Comparison of ENCODE assay signal across 8 mouse cellular contexts in genomic region chr7:105640233-105640893, GRCm38 (mm10). TPM values are rescaled to one million over a fixed set of nuclear protein-coding genes. Genes with fewer than 3 reads are reported as not detected.
DNase-seq lines count a peak whose midpoint lies in the region; ATAC-seq lines count a peak whose summit lies in the region.

Gene Arfip2 (minus strand): TSS chr7:105640416.
Gene Gm45799 (plus strand): TSS chr7:105640552.

- peak; percentile 97 for DNase-seq in B cell, adult 2 months
- DNase-seq in brain, adult 2 months (ENCODE audit: low read depth, low spot score), result peak; percentile 100
- DNase-seq in heart, embryonic 10.5 days (ENCODE audit: low spot score), result peak; percentile 99
- DNase-seq in liver, result peak; percentile 93
- peak; percentile 93 to 94 for DNase-seq in spleen, postnatal 4 days (ENCODE audit: low spot score in 2 of 2)

- peak within 1 kb of the TSS; percentile 87 for H3K27ac ChIP-seq in heart, embryonic 10.5 days
- peak within 1 kb of the TSS; percentile 93 for H3K27ac ChIP-seq in kidney, embryonic 15.5 days

- ATAC-seq in erythroblast, adult 5-6 weeks (replicated peaks; ENCODE audit: low FRiP score, poor library complexity, severe bottlenecking), result peak; percentile 96
- peak; percentile 96 for ATAC-seq in kidney, embryonic 15.5 days (replicated peaks; ENCODE audit: low FRiP score)
- ATAC-seq in monocyte, adult 5-6 weeks (replicated peaks; ENCODE audit: insufficient number of reproducible peaks, low FRiP score, low TSS enrichment, poor library complexity, severe bottlenecking), result peak; percentile 91

- H3K4me1 ChIP-seq in heart, embryonic 10.5 days, result peaks cover 28% of the 10 kb centered on the region
- peaks cover 28% of the 10 kb centered on the region for H3K4me1 ChIP-seq in kidney, embryonic 15.5 days

- peak within 1 kb of the TSS; percentile 74 for H3K4me3 ChIP-seq in heart, embryonic 10.5 days
- peak within 1 kb of the TSS; percentile 84 for H3K4me3 ChIP-seq in kidney, embryonic 15.5 days (replicated peaks)

- peaks cover 45% of the 10 kb centered on the region for H3K36me3 ChIP-seq in heart, embryonic 10.5 days
- peaks cover 53% of the 10 kb centered on the region for H3K36me3 ChIP-seq in kidney, embryonic 15.5 days

- H3K9me3 ChIP-seq in heart, embryonic 10.5 days, result no peaks in the 10 kb centered on the region
- no peaks in the 10 kb centered on the region for H3K9me3 ChIP-seq in kidney, embryonic 15.5 days (replicated peaks)

- no peaks in the 10 kb centered on the region; the same call in 1 of the 2 replicates for H3K27me3 ChIP-seq in heart, embryonic 10.5 days (ENCODE audit: insufficient read depth, poor library complexity, severe bottlenecking)
- H3K27me3 ChIP-seq in kidney, embryonic 15.5 days, result no peaks in the 10 kb centered on the region

- peak within 1 kb of the TSS; percentile 91 for H3K4me2 ChIP-seq in kidney, embryonic 15.5 days

- H3K9ac ChIP-seq in kidney, embryonic 15.5 days, result peak within 1 kb of the TSS; percentile 78

- WGBS in heart, embryonic 10.5 days, result under 1% methylated on average over 45 of the region's 45 CpGs
- WGBS in kidney, embryonic 15.5 days, result under 1% methylated on average over 45 of the region's 45 CpGs

RNA-seq across cellular contexts. Expression of gene Arfip2, which starts in this region (rescaled TPM):
- total RNA-seq in erythroblast, adult 5-6 weeks (2015; ENCODE audit: low replicate concordance), result 0.19 and 2.9 TPM in 2 replicates
- total RNA-seq in erythroblast, adult 5-6 weeks (2017; ENCODE audit: low replicate concordance), result 3.1 and 8.9 TPM in 2 replicates
- 45.0 and 56.2 TPM in 2 replicates for polyA plus RNA-seq in heart, embryonic 10.5 days (2016; fragmentation: Nextera tagmentation; extraction: Ambion mirVana)
- 81.6 and 88.2 TPM in 2 replicates for polyA plus RNA-seq in kidney, embryonic 15.5 days (2015; fragmentation: Nextera tagmentation; extraction: Ambion mirVana)
- total RNA-seq in monocyte, adult 5-6 weeks (2017), result 35.1 to 41.9 TPM (median 38.1 TPM) in 3 replicates

RNA-seq across cellular contexts. Expression of gene Gm45799, which starts in this region (rescaled TPM):
- 3.1 and 9.2 TPM in 2 replicates for total RNA-seq in erythroblast, adult 5-6 weeks (2015; ENCODE audit: low replicate concordance)
- total RNA-seq in erythroblast, adult 5-6 weeks (2017; ENCODE audit: low replicate concordance), result 0.42 and 5.0 TPM in 2 replicates
- polyA plus RNA-seq in heart, embryonic 10.5 days (2016; fragmentation: Nextera tagmentation; extraction: Ambion mirVana), result 33.0 and 37.9 TPM in 2 replicates
- polyA plus RNA-seq in kidney, embryonic 15.5 days (2015; fragmentation: Nextera tagmentation; extraction: Ambion mirVana), result 15.1 and 25.1 TPM in 2 replicates
- 1.5 to 7.3 TPM (median 2.1 TPM) in 3 replicates for total RNA-seq in monocyte, adult 5-6 weeks (2017)

Comparison
In these comparisons a context has a peak if more than half of its experiments do, and no peak if none do; other contexts are left out.
1. Peak in every context shown above with its lines: DNase-seq, ATAC-seq, H3K4me3 ChIP-seq and H3K27ac ChIP-seq.